Mouse (Mus musculus) ES-Bruce4 (cell line): ENCODE results near the gene Rasl12.

Source experiments
- CTCF ChIP-seq: IDR thresholded peaks from one replicate; pipeline ENCODE4 v1.8.1; 2011; ENCODE audit warnings: low read depth, low read length
- EP300 ChIP-seq: IDR thresholded peaks from 2 replicates; pipeline ENCODE4 v1.6.1; 2011; ENCODE audit warnings: low read depth, low read length; ENCODE audit not compliant: insufficient read depth
- POLR2A ChIP-seq: IDR thresholded peaks from one replicate; pipeline ENCODE4 v1.8.1; 2011; ENCODE audit warnings: low read length; ENCODE audit not compliant: insufficient read depth

GRCm38 (mm10) chr9:65391613-65391964 lies 6.7 kb upstream of the Rasl12 start, which contains the start of gene Kbtbd13:
- TF ChIP-seq POLR2A (no peak), CTCF (no peak), EP300 (no peak)
